In the genomic region with DNA sequence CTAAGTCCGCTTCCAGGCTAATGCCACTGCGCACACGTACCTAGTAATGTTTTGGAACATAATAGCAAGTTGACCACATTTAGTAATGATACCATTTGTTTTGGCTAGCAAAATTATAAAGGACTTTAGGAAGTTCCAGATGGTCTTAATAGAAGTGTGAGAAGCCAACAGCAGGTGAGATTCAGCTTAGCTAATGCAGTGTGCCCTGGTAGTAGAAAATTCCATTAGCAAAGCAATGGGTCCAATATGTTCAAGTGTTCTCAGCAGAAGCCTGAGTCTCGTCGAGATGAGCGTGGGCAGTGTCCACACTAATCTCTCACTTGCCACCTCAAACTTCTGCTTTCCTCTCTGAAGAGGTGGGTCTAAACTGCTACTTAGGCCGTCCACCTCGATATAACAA, we compare ENCODE assay signal across 18 mouse cellular contexts.
"Had no signal": no experiment of that assay in that cellular context is flagged by ENCODE, and none has a peak within 500 bp of the region (broad histone marks: within the 10 kb centered on the region; RNA-seq: fewer than 3 reads in every experiment).

No protein-coding gene starts in this region.

- H3K36me3 ChIP-seq: lung, embryonic 15.5 days; midbrain, embryonic 15.5 days had no signal

- H3K9me3 ChIP-seq: liver, embryonic 15.5 days; lung, embryonic 15.5 days; megakaryocyte, embryonic 14.5 days; midbrain, embryonic 13.5 days; midbrain, embryonic 15.5 days; neural tube, embryonic 12.5 days; stomach, embryonic 15.5 days had no signal

- H3K27me3 ChIP-seq: liver, embryonic 15.5 days; lung, embryonic 15.5 days; megakaryocyte, embryonic 14.5 days; midbrain, embryonic 13.5 days; midbrain, embryonic 15.5 days; neural tube, embryonic 12.5 days; stomach, embryonic 15.5 days had no signal

- H3K4me2 ChIP-seq: liver, embryonic 15.5 days; lung, embryonic 15.5 days; midbrain, embryonic 13.5 days; midbrain, embryonic 15.5 days; neural tube, embryonic 12.5 days; stomach, embryonic 15.5 days had no signal

- H3K9ac ChIP-seq: liver, embryonic 15.5 days; liver, postnatal 0 days; lung, embryonic 15.5 days; midbrain, embryonic 13.5 days; midbrain, embryonic 15.5 days; neural tube, embryonic 12.5 days; stomach, embryonic 15.5 days had no signal

- H3K27ac ChIP-seq: liver, embryonic 15.5 days; lung, embryonic 15.5 days; macrophage; midbrain, embryonic 13.5 days; midbrain, embryonic 15.5 days; neural tube, embryonic 12.5 days; stomach, embryonic 15.5 days; stomach, postnatal 0 days had no signal

- DNase-seq: liver, postnatal 0 days; lung, adult 2 months; lung, postnatal 14 days; lung, postnatal 36 days; right cerebral cortex, postnatal 14 days; thymus, adult 2 months; thymus, postnatal 25 days; thymus, postnatal 4 days had no signal

- H3K4me1 ChIP-seq: liver, embryonic 15.5 days; lung, embryonic 15.5 days; stomach, embryonic 15.5 days had no signal

- ATAC-seq: liver, postnatal 0 days; lung, postnatal 0 days; midbrain, embryonic 13.5 days; midbrain, embryonic 15.5 days had no signal

- H3K4me3 ChIP-seq: liver, embryonic 15.5 days; lung, embryonic 15.5 days; megakaryocyte, embryonic 14.5 days; midbrain, embryonic 13.5 days; midbrain, embryonic 15.5 days; neural tube, embryonic 12.5 days; stomach, embryonic 15.5 days had no signal
